Comparison of ENCODE assay signal across 8 mouse cellular contexts in the genomic region with DNA sequence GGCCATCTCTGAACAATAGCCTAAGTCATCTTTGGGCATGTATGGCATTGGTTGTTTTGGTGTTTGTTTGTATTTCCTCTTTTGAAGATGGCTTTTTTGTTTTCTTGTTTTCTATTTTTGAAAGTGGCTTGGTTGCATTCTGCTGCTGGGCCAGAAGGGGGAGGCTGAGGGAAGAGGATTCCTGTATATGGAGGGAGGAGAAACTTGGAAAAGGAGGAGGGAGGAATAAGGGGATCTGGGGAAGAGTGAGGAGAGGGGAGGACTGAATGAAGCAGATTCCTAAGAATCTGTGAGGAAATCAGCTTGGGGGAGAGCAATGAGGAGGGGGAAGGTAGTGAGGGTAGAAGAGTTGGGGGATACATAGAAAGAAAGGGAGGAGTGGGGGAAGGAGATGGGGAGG.
DNase-seq lines count a peak whose midpoint lies in the region; ATAC-seq lines count a peak whose summit lies in the region.

No protein-coding gene starts in this region.

- no peak for ATAC-seq in erythroblast, adult 5-6 weeks (replicated peaks; ENCODE audit: low FRiP score, poor library complexity, severe bottlenecking)

- intact Hi-C loops in heart, postnatal 10 days (cut with DNase I) = loop anchor here (1.0 to 5.0 kb wide), 3 partner anchors 160 to 340 kb away; no protein-coding TSS in a partner anchor
- intact Hi-C loops in heart, postnatal 25 days (cut with DNase I) = loop anchor here (5.0 kb wide), 1 partner anchor 195 kb away; no protein-coding TSS in a partner anchor

- DNase-seq in heart, postnatal 10 days = peak; percentile 29 to 66
- no peak for DNase-seq in heart, postnatal 25 days (ENCODE audit: low spot score)
- peak; percentile 29 for DNase-seq in ovary, postnatal 36 days (ENCODE audit: low spot score)
- no peak for DNase-seq in ovary, adult 18-20 months (ENCODE audit: low spot score)
- DNase-seq in embryo, embryonic 10 days (ENCODE audit: low spot score) = peak; percentile 68
- peak; percentile 48 to 58 for DNase-seq in layer of hippocampus, postnatal 10 days (ENCODE audit: low spot score in 2 of 2)
- peak; percentile 49 for DNase-seq in right cerebral cortex, postnatal 4 days

Comparison
In these comparisons a context has a peak if more than half of its experiments do, and no peak if none do; other contexts are left out.
1. DNase-seq: peak in heart, postnatal 10 days (2 of 2), ovary, postnatal 36 days (single experiment), embryo, embryonic 10 days (single experiment), layer of hippocampus, postnatal 10 days (2 of 2) and right cerebral cortex, postnatal 4 days (single experiment); none in heart, postnatal 25 days (single experiment) and ovary, adult 18-20 months (single experiment).